Comparison of ENCODE assay signal across 8 mouse cellular contexts in the genomic region with DNA sequence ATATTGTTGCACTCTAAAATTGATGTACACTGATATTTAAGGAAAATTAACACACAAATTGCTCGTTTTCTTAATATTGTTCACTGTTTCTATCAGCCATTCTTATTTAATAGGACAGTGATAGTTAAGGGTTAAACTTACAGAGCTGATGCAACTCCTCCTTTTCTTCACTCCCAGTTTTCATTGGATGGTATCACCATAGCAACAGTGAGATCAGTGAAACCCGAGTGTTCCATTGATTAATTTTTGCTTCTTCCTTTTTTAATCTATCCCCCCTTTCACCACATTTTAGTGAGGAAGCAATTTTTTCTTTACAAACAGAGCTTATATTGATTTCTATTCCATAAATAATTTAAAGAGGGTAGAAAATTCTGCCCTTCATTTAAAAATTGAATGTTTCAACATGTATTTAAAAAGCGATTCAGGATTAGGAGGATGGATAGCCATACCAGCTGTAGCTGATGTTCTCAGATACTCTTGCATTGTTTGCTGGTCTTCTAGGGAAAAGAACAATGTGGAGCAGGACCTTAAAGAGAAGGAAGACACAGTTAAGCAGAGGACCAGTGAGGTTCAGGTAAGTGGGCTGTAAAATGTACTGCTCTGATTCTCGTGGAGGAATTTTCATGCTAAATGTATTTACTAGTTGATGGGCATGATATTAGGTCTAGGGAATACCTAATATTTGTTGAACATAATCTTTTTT.
DNase-seq lines count a peak whose midpoint lies in the region; ATAC-seq and TF ChIP-seq lines count a peak whose summit lies in the region.

No protein-coding gene starts in this region.

- peak overlapping the region; percentile 36; the same call in 1 of the 2 replicates for H3K4me2 ChIP-seq in lung, embryonic 14.5 days
- peak overlapping the region; percentile 40 for H3K4me2 ChIP-seq in hindbrain, embryonic 13.5 days

- no peaks in the 10 kb centered on the region for H3K27me3 ChIP-seq in lung, embryonic 14.5 days (ENCODE audit: insufficient read depth, low read length)
- H3K27me3 ChIP-seq in hindbrain, embryonic 13.5 days, result no peaks in the 10 kb centered on the region

- H3K9me3 ChIP-seq in lung, embryonic 14.5 days (ENCODE audit: low read depth, low read length), result no peaks in the 10 kb centered on the region
- no peaks in the 10 kb centered on the region for H3K9me3 ChIP-seq in hindbrain, embryonic 13.5 days

- no peak overlapping the region for H3K4me3 ChIP-seq in lung, embryonic 14.5 days (ENCODE audit: low read depth, low read length)
- H3K4me3 ChIP-seq in cortical plate, adult 2 months (ENCODE audit: insufficient read depth, low read length), result peak overlapping the region; percentile 63
- peak overlapping the region; percentile 53 for H3K4me3 ChIP-seq in hindbrain, embryonic 13.5 days

- H3K9ac ChIP-seq in lung, embryonic 14.5 days, result no peak overlapping the region
- peak overlapping the region; percentile 75 for H3K9ac ChIP-seq in hindbrain, embryonic 13.5 days

- ATAC-seq in lung, embryonic 14.5 days (ENCODE audit: insufficient read depth), result peak; percentile 80; the same call in 1 of the 2 replicates
- ATAC-seq in hindbrain, embryonic 13.5 days (ENCODE audit: low FRiP score), result peak; percentile 92

- TF ChIP-seq CTCF in lung, embryonic 14.5 days (IDR thresholded peaks at IDR 0.05; ENCODE audit: low read depth), result no peak
- TF ChIP-seq CTCF in cortical plate, adult 2 months (IDR thresholded peaks at IDR 0.05; ENCODE audit: extremely low read depth, insufficient read depth, low read length), result no peak

- 0 out of 2 replicates have a peak, but pooled peaks cover 5% of the 10 kb centered on the region for H3K36me3 ChIP-seq in lung, embryonic 14.5 days (ENCODE audit: insufficient read depth)
- H3K36me3 ChIP-seq in hindbrain, embryonic 13.5 days, result no peaks in the 10 kb centered on the region

- no peak for TF ChIP-seq POLR2A in cortical plate, adult 2 months (IDR thresholded peaks at IDR 0.05; ENCODE audit: extremely low read depth, insufficient read depth, low read length)

- H3K4me1 ChIP-seq in lung, embryonic 14.5 days (ENCODE audit: insufficient read depth), result no peaks in the 10 kb centered on the region
- no peaks in the 10 kb centered on the region; the same call in 1 of the 2 replicates for H3K4me1 ChIP-seq in cortical plate, adult 2 months (ENCODE audit: control insufficient read depth, insufficient read depth, low read length)
- H3K4me1 ChIP-seq in hindbrain, embryonic 13.5 days (replicated peaks), result peaks cover 3% of the 10 kb centered on the region

- H3K27ac ChIP-seq in lung, embryonic 14.5 days (ENCODE audit: low read depth), result no peak overlapping the region
- no peak overlapping the region for H3K27ac ChIP-seq in cortical plate, adult 2 months (ENCODE audit: insufficient read depth, low read length)
- H3K27ac ChIP-seq in hindbrain, embryonic 13.5 days, result peak overlapping the region; percentile 83

- WGBS in lung, embryonic 14.5 days, result 45% methylated on average over 4 of the region's 4 CpGs
- 28% methylated on average over 4 of the region's 4 CpGs for WGBS in hindbrain, embryonic 13.5 days

- DNase-seq in lung, embryonic 14.5 days, result peak; percentile 71
- no peak for DNase-seq in lung, postnatal 4 days
- peak; percentile 39 for DNase-seq in retina, adult 2 months (ENCODE audit: low read depth, low spot score)
- DNase-seq in heart, adult 8-10 months (ENCODE audit: low spot score), result no peak
- DNase-seq in c-Kit-positive CD71-positive TER-119-positive erythroid progenitor cells, embryonic 14.5 days (ENCODE audit: low spot score), result no peak
- DNase-seq in urinary bladder, postnatal 36 days (ENCODE audit: low spot score in 2 of 2), result no peak

Comparison
In these comparisons a context has a peak if more than half of its experiments do, and no peak if none do; other contexts are left out.
1. DNase-seq: peak in lung, embryonic 14.5 days (single experiment) and retina, adult 2 months (single experiment); none in lung, postnatal 4 days (0 of 2), heart, adult 8-10 months (single experiment), c-Kit-positive CD71-positive TER-119-positive erythroid progenitor cells, embryonic 14.5 days (single experiment) and urinary bladder, postnatal 36 days (0 of 2).